Mouse (Mus musculus) erythroid progenitor cell, adult 5-6 weeks (primary cell): Measurements from ENCODE around the gene Tubb3. TPM values are rescaled to one million over a fixed set of nuclear protein-coding genes. Genes with fewer than 3 reads are reported as not detected.

Experiments used
- ATAC-seq: replicated peaks from 2 replicates; pipeline ENCODE4 v1.8.0; 2016; ENCODE audit warnings: moderate number of reproducible peaks, mild to moderate bottlenecking, moderate TSS enrichment, inconsistent platforms; ENCODE audit not compliant: poor library complexity, low FRiP score, severe bottlenecking
- total RNA-seq, 2 experiments: library from RNA; stranded (forward) in 1 of 2; stranded (reverse) in 1 of 2; fragments of 150-400 nt in 1 of 2; fragments of 186-747, 209-891 nt in 1 of 2; gene quantifications; 2 replicates each; pipeline versions ENCODE4 v1.2.3 to v1.2.4; 2015 to 2017; ENCODE audit warnings: low replicate concordance in 2 of 2

The Tubb3 gene
- total RNA-seq, 2 experiments from 2014 or later: not detected

DNA sequence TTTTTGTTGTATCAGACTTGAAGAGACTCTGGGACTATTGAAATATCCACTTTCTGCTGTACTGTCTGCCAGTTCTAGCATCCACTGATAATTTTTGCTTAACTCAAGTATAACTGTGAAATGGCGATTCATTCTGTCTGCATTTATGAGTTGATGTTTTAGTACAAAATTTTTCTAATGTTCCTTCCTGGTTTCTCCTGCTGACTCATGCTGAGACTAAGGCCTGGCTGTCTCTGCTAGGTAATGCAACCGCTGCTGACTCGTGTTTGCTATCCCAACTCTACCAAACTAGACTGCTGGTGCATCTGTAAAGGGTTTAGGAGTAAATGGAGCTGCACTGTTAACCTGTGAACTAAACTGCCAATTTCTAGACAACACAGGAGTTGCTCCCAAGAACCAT, 56.3 kb downstream of the Tubb3 start:
- ATAC-seq: no peak

Other genes with a start within 250 kb of the Tubb3 start
- 0.84 and 2.2 TPM in 2 replicates for gene Dpep1, start 225.2 kb upstream of the Tubb3 start, total RNA-seq (2015; ENCODE audit: low replicate concordance)
- gene Dpep1, start 225.2 kb upstream of the Tubb3 start, total RNA-seq (2017; ENCODE audit: low replicate concordance): 0.39 TPM in 1 of 2 replicates, not detected in the other
- gene Chmp1a, start 198.7 kb upstream of the Tubb3 start, total RNA-seq (2015; ENCODE audit: low replicate concordance): 20.1 and 49.0 TPM in 2 replicates
- gene Chmp1a, start 198.7 kb upstream of the Tubb3 start, total RNA-seq (2017; ENCODE audit: low replicate concordance): 19.7 and 25.7 TPM in 2 replicates
- gene Spata33, start 198.6 kb upstream of the Tubb3 start, total RNA-seq (2015; ENCODE audit: low replicate concordance): not detected in 2 replicates
- 0.26 and 2.3 TPM in 2 replicates for gene Spata33, start 198.6 kb upstream of the Tubb3 start, total RNA-seq (2017; ENCODE audit: low replicate concordance)
- gene Cdk10, start 186.6 kb upstream of the Tubb3 start, total RNA-seq (2015; ENCODE audit: low replicate concordance): 3.2 and 9.2 TPM in 2 replicates
- 5.3 and 9.1 TPM in 2 replicates for gene Cdk10, start 186.6 kb upstream of the Tubb3 start, total RNA-seq (2017; ENCODE audit: low replicate concordance)
- gene Spata2l, start 175.2 kb upstream of the Tubb3 start, total RNA-seq (2015; ENCODE audit: low replicate concordance): 0.42 and 0.72 TPM in 2 replicates
- gene Spata2l, start 175.2 kb upstream of the Tubb3 start, total RNA-seq (2017; ENCODE audit: low replicate concordance): 1.7 TPM in 1 of 2 replicates, not detected in the other
- 3.6 and 13.8 TPM in 2 replicates for gene Zfp276, start 157.2 kb upstream of the Tubb3 start, total RNA-seq (2015; ENCODE audit: low replicate concordance)
- gene Zfp276, start 157.2 kb upstream of the Tubb3 start, total RNA-seq (2017; ENCODE audit: low replicate concordance): 5.6 and 8.0 TPM in 2 replicates
- 4.7 and 11.3 TPM in 2 replicates for gene Vps9d1, start 157.1 kb upstream of the Tubb3 start, total RNA-seq (2015; ENCODE audit: low replicate concordance)
- gene Vps9d1, start 157.1 kb upstream of the Tubb3 start, total RNA-seq (2017; ENCODE audit: low replicate concordance): 9.2 and 16.8 TPM in 2 replicates
- gene Fanca, start 92.8 kb upstream of the Tubb3 start, total RNA-seq (2015; ENCODE audit: low replicate concordance): 47.9 and 75.0 TPM in 2 replicates
- 31.5 and 34.1 TPM in 2 replicates for gene Fanca, start 92.8 kb upstream of the Tubb3 start, total RNA-seq (2017; ENCODE audit: low replicate concordance)
- gene Spire2, start 78.7 kb upstream of the Tubb3 start, total RNA-seq (2015; ENCODE audit: low replicate concordance): not detected in 2 replicates
- not detected in 2 replicates for gene Spire2, start 78.7 kb upstream of the Tubb3 start, total RNA-seq (2017; ENCODE audit: low replicate concordance)
- gene Tcf25, start 37.7 kb upstream of the Tubb3 start, total RNA-seq (2015; ENCODE audit: low replicate concordance): 36.4 and 48.6 TPM in 2 replicates
- 27.2 and 70.3 TPM in 2 replicates for gene Tcf25, start 37.7 kb upstream of the Tubb3 start, total RNA-seq (2017; ENCODE audit: low replicate concordance)
- gene Mc1r, start 4.3 kb upstream of the Tubb3 start, total RNA-seq (2015; ENCODE audit: low replicate concordance): not detected in 2 replicates
- gene Mc1r, start 4.3 kb upstream of the Tubb3 start, total RNA-seq (2017; ENCODE audit: low replicate concordance): not detected in 2 replicates
- 8.8 and 15.1 TPM in 2 replicates for gene Def8, start 12.1 kb downstream of the Tubb3 start, total RNA-seq (2015; ENCODE audit: low replicate concordance)
- gene Def8, start 12.1 kb downstream of the Tubb3 start, total RNA-seq (2017; ENCODE audit: low replicate concordance): 3.5 and 8.9 TPM in 2 replicates
- gene Afg3l1, start 66.5 kb downstream of the Tubb3 start, total RNA-seq (2015; ENCODE audit: low replicate concordance): 8.6 and 13.4 TPM in 2 replicates
- 6.5 and 9.6 TPM in 2 replicates for gene Afg3l1, start 66.5 kb downstream of the Tubb3 start, total RNA-seq (2017; ENCODE audit: low replicate concordance)
- gene Dbndd1, start 104.0 kb downstream of the Tubb3 start, total RNA-seq (2015; ENCODE audit: low replicate concordance): not detected in 2 replicates
- gene Dbndd1, start 104.0 kb downstream of the Tubb3 start, total RNA-seq (2017; ENCODE audit: low replicate concordance): not detected in 2 replicates
- not detected in 2 replicates for gene Gas8, start 107.4 kb downstream of the Tubb3 start, total RNA-seq (2015; ENCODE audit: low replicate concordance)
- 0.23 and 1.3 TPM in 2 replicates for gene Gas8, start 107.4 kb downstream of the Tubb3 start, total RNA-seq (2017; ENCODE audit: low replicate concordance)
- gene Rhou, start 242.5 kb downstream of the Tubb3 start, total RNA-seq (2015; ENCODE audit: low replicate concordance): 4.2 and 5.4 TPM in 2 replicates
- 1.6 and 2.2 TPM in 2 replicates for gene Rhou, start 242.5 kb downstream of the Tubb3 start, total RNA-seq (2017; ENCODE audit: low replicate concordance)